Mouse (Mus musculus): ENCODE data around the gene Agps.

- TF ChIP-seq GATA1 (IDR thresholded peaks at IDR 0.05; ENCODE audit: borderline replicate concordance, low read length) (no peak), FLI1 (IDR thresholded peaks at IDR 0.05; ENCODE audit: low read length) (no peak)
Measured at GRCm38 (mm10) chr2:75792377-75793203, 39.4 kb upstream of the Agps start.
